Mouse (Mus musculus) G1E-ER4 (cell line): ENCODE data around the gene Ptpn3. TPM values are rescaled to one million over a fixed set of nuclear protein-coding genes. Genes with fewer than 3 reads are reported as not detected.

Experiments used
- GATA1 ChIP-seq: IDR thresholded peaks from one replicate; pipeline ENCODE4 v1.8.0; 2012; ENCODE audit warnings: low read length, inconsistent platforms
- polyA plus RNA-seq: library from polyadenylated mRNA; stranded (reverse); fragments of >175 nt; gene quantifications from 2 replicates; pipeline ENCODE4 v1.2.3, GENCODE M21; 2012

Ptpn3 gene
- polyA plus RNA-seq, 1 experiment = not detected

- TF ChIP-seq GATA1 = no peak
Observed at GRCm38 (mm10) chr4:57278812-57279211, 22.8 kb downstream of the Ptpn3 start.

GRCm38 (mm10) chr4:57277671-57278070 is 24.0 kb downstream of the Ptpn3 start:
- no peak for TF ChIP-seq GATA1

- TF ChIP-seq GATA1 = no peak
Observed at GRCm38 (mm10) chr4:57275116-57275743, 26.4 kb downstream of the Ptpn3 start.

GRCm38 (mm10) chr4:57273532-57274502 is 27.8 kb downstream of the Ptpn3 start:
- no peak for TF ChIP-seq GATA1

GRCm38 (mm10) chr4:57270991-57271390 is 30.6 kb downstream of the Ptpn3 start:
- TF ChIP-seq GATA1 = no peak

GRCm38 (mm10) chr4:57269344-57269743 is 32.3 kb downstream of the Ptpn3 start:
- TF ChIP-seq GATA1 = no peak

- no peak for TF ChIP-seq GATA1
Observed at GRCm38 (mm10) chr4:57268330-57268729, 33.3 kb downstream of the Ptpn3 start.

- no peak for TF ChIP-seq GATA1
Observed at GRCm38 (mm10) chr4:57266389-57266788, 35.2 kb downstream of the Ptpn3 start.

- no peak for TF ChIP-seq GATA1
Observed at GRCm38 (mm10) chr4:57263695-57264094, 37.9 kb downstream of the Ptpn3 start.

- TF ChIP-seq GATA1 = no peak
Observed at GRCm38 (mm10) chr4:57263061-57263685, 38.5 kb downstream of the Ptpn3 start.

- TF ChIP-seq GATA1 = no peak
Observed at GRCm38 (mm10) chr4:57262451-57262850, 39.2 kb downstream of the Ptpn3 start.

- no peak for TF ChIP-seq GATA1
Observed at GRCm38 (mm10) chr4:57261813-57262212, 39.8 kb downstream of the Ptpn3 start.

- no peak for TF ChIP-seq GATA1
Observed at GRCm38 (mm10) chr4:57258159-57259035, 43.2 kb downstream of the Ptpn3 start.

- TF ChIP-seq GATA1 = no peak
Observed at GRCm38 (mm10) chr4:57257409-57257808, 44.2 kb downstream of the Ptpn3 start.

- TF ChIP-seq GATA1 = no peak
Observed at GRCm38 (mm10) chr4:57256761-57257160, 44.9 kb downstream of the Ptpn3 start.
